Mouse (Mus musculus) hindbrain, embryonic 10.5 days (tissue): ENCODE data around the gene Kcnq1. TPM values are rescaled to one million over a fixed set of nuclear protein-coding genes. Genes with fewer than 3 reads are reported as not detected.
A peak's percentile ranks its signal among the peaks of the same experiment; 100 is the strongest.

Source experiments
- DNase-seq: peaks from one replicate; pipeline ENCODE4 v3.0.0-alpha.2; 2017; ENCODE audit warnings: low spot score
- H3K27ac ChIP-seq: fragments of 300-500 bp; sonication (generic); 2 replicates; pipeline ENCODE4 v1.5.1; 2016; ENCODE audit warnings: mild to moderate bottlenecking, moderate library complexity
- H3K27me3 ChIP-seq: fragments of 300-500 bp; sonication (generic); 2 replicates; pipeline ENCODE4 v1.6.1; 2016; ENCODE audit warnings: mild to moderate bottlenecking; ENCODE audit not compliant: poor library complexity, insufficient read depth, severe bottlenecking
- H3K36me3 ChIP-seq: fragments of 300-500 bp; sonication (generic); 2 replicates; pipeline ENCODE4 v1.6.1; 2016; ENCODE audit warnings: mild to moderate bottlenecking, moderate library complexity
- H3K4me1 ChIP-seq: fragments of 300-500 bp; sonication (generic); replicated peaks from 2 replicates; pipeline ENCODE4 v1.6.1; 2016; ENCODE audit warnings: mild to moderate bottlenecking
- H3K4me3 ChIP-seq: fragments of 300-500 bp; sonication (generic); 2 replicates; pipeline ENCODE4 v1.5.1; 2016; ENCODE audit warnings: mild to moderate bottlenecking, moderate library complexity
- H3K9me3 ChIP-seq: fragments of 300-500 bp; sonication (generic); 2 replicates; pipeline ENCODE4 v1.6.1; 2016; ENCODE audit warnings: mild to moderate bottlenecking, moderate library complexity
- WGBS: fragments of 180-500 bp; shearing (Covaris S2); methylation state at CpG from one replicate; pipeline ENCODE4 v1.1.7; 2016; 5-methylcytosine and 5-hydroxymethylcytosine counted together
- polyA plus RNA-seq: library from polyadenylated mRNA; unstranded; fragments of >200 nt; fragmentation: Nextera tagmentation; extraction: Ambion mirVana; gene quantifications from 2 replicates; pipeline ENCODE4 v1.2.1, GENCODE M21; 2016

Kcnq1 gene
- polyA plus RNA-seq, 1 experiment from 2014 or later: 2.3 TPM

- peak; percentile 87 for DNase-seq
- Histone ChIP-seq H3K36me3 (no peaks in the 10 kb centered on the region), H3K4me3 (peak overlapping the region; percentile 42), H3K9me3 (no peaks in the 10 kb centered on the region), H3K27ac (peak overlapping the region; percentile 85), H3K27me3 (peaks cover 32% of the 10 kb centered on the region), H3K4me1 (peaks cover 32% of the 10 kb centered on the region)
- 8% methylated on average over 18 of the region's 18 CpGs for WGBS
Measured at GRCm38 (mm10) chr7:143153915-143154373, 47.8 kb downstream of the Kcnq1 start.

- H3K27ac ChIP-seq: peak overlapping the region; percentile 85
- H3K27me3 ChIP-seq: peaks cover 32% of the 10 kb centered on the region
Measured at GRCm38 (mm10) chr7:143154458-143154871, 48.3 kb downstream of the Kcnq1 start.

GRCm38 (mm10) chr7:143155257-143155656, 49.1 kb downstream of the Kcnq1 start:
- no peak overlapping the region for H3K4me3 ChIP-seq
- H3K27me3 ChIP-seq: peaks cover 32% of the 10 kb centered on the region
- no peak for DNase-seq
- no peaks in the 10 kb centered on the region for H3K9me3 ChIP-seq
- peaks cover 45% of the 10 kb centered on the region for H3K4me1 ChIP-seq
- peak overlapping the region; percentile 85 for H3K27ac ChIP-seq
- 61% methylated on average over 5 of the region's 5 CpGs for WGBS
- no peaks in the 10 kb centered on the region for H3K36me3 ChIP-seq

More at GRCm38 (mm10) chr7:143154458-143154871, 48.3 kb downstream of the Kcnq1 start:
- H3K9me3 ChIP-seq: no peaks in the 10 kb centered on the region
- peaks cover 37% of the 10 kb centered on the region for H3K4me1 ChIP-seq
- WGBS: 27% methylated on average over 19 of the region's 19 CpGs
- no peaks in the 10 kb centered on the region for H3K36me3 ChIP-seq
- H3K4me3 ChIP-seq: peak overlapping the region; percentile 42; the same call in 1 of the 2 replicates
- peak; percentile 58 for DNase-seq

GRCm38 (mm10) chr7:143158690-143159425, 52.7 kb downstream of the Kcnq1 start:
- DNase-seq: no peak
- peaks cover 37% of the 10 kb centered on the region for H3K4me1 ChIP-seq
- peaks cover 32% of the 10 kb centered on the region for H3K27me3 ChIP-seq
- H3K36me3 ChIP-seq: no peaks in the 10 kb centered on the region
- H3K4me3 ChIP-seq: no peak overlapping the region
- peak overlapping the region; percentile 80 for H3K27ac ChIP-seq
- 80% methylated on average over 14 of the region's 14 CpGs for WGBS
- H3K9me3 ChIP-seq: no peaks in the 10 kb centered on the region

- Histone ChIP-seq H3K9me3 (no peaks in the 10 kb centered on the region), H3K36me3 (no peaks in the 10 kb centered on the region), H3K4me3 (no peak overlapping the region), H3K4me1 (peaks cover 31% of the 10 kb centered on the region), H3K27me3 (peaks cover 30% of the 10 kb centered on the region), H3K27ac (peak overlapping the region; percentile 80)
- WGBS: 41% methylated on average over 11 of the region's 11 CpGs
- DNase-seq: peak; percentile 33
Measured at GRCm38 (mm10) chr7:143159446-143159845, 53.3 kb downstream of the Kcnq1 start.

GRCm38 (mm10) chr7:143160057-143160456, 53.9 kb downstream of the Kcnq1 start:
- H3K4me3 ChIP-seq: no peak overlapping the region
- DNase-seq: peak; percentile 39
- no peaks in the 10 kb centered on the region for H3K9me3 ChIP-seq
- H3K36me3 ChIP-seq: no peaks in the 10 kb centered on the region
- peaks cover 24% of the 10 kb centered on the region for H3K27me3 ChIP-seq
- peak overlapping the region; percentile 80 for H3K27ac ChIP-seq
- peaks cover 25% of the 10 kb centered on the region for H3K4me1 ChIP-seq
- WGBS: 47% methylated on average over 5 of the region's 5 CpGs

GRCm38 (mm10) chr7:143162051-143162450, 55.9 kb downstream of the Kcnq1 start:
- DNase-seq: no peak
- H3K9me3 ChIP-seq: no peaks in the 10 kb centered on the region

GRCm38 (mm10) chr7:143164074-143164473, 57.9 kb downstream of the Kcnq1 start:
- no peaks in the 10 kb centered on the region; the same call in 1 of the 2 replicates for H3K27me3 ChIP-seq
- no peak overlapping the region for H3K4me3 ChIP-seq
- H3K36me3 ChIP-seq: no peaks in the 10 kb centered on the region
- H3K9me3 ChIP-seq: no peaks in the 10 kb centered on the region
- H3K4me1 ChIP-seq: peaks cover 15% of the 10 kb centered on the region
- DNase-seq: no peak
- no peak overlapping the region for H3K27ac ChIP-seq

More at GRCm38 (mm10) chr7:143162051-143162450, 55.9 kb downstream of the Kcnq1 start:
- WGBS: 85% methylated on average over 3 of the region's 3 CpGs
- Histone ChIP-seq H3K4me3 (no peak overlapping the region), H3K36me3 (no peaks in the 10 kb centered on the region), H3K4me1 (peaks cover 22% of the 10 kb centered on the region), H3K27ac (no peak overlapping the region), H3K27me3 (peaks cover 10% of the 10 kb centered on the region)

GRCm38 (mm10) chr7:143165687-143166265, 59.6 kb downstream of the Kcnq1 start:
- H3K36me3 ChIP-seq: no peaks in the 10 kb centered on the region
- H3K4me1 ChIP-seq: no peaks in the 10 kb centered on the region
- H3K9me3 ChIP-seq: no peaks in the 10 kb centered on the region
- WGBS: 78% methylated on average over 7 of the region's 7 CpGs
- no peak for DNase-seq
- no peaks in the 10 kb centered on the region; the same call in 1 of the 2 replicates for H3K27me3 ChIP-seq
- H3K4me3 ChIP-seq: no peak overlapping the region
- no peak overlapping the region for H3K27ac ChIP-seq

- 76% methylated on average over 3 of the region's 3 CpGs for WGBS
- no peaks in the 10 kb centered on the region for H3K9me3 ChIP-seq
- no peak for DNase-seq
- H3K27ac ChIP-seq: no peak overlapping the region
- no peaks in the 10 kb centered on the region; the same call in 1 of the 2 replicates for H3K27me3 ChIP-seq
- no peaks in the 10 kb centered on the region for H3K36me3 ChIP-seq
- H3K4me1 ChIP-seq: no peaks in the 10 kb centered on the region
- H3K4me3 ChIP-seq: no peak overlapping the region
Measured at GRCm38 (mm10) chr7:143167275-143167674, 61.1 kb downstream of the Kcnq1 start.

GRCm38 (mm10) chr7:143169371-143169770, 63.2 kb downstream of the Kcnq1 start:
- Histone ChIP-seq H3K36me3 (no peaks in the 10 kb centered on the region), H3K4me1 (peaks cover 18% of the 10 kb centered on the region), H3K9me3 (no peaks in the 10 kb centered on the region), H3K4me3 (no peak overlapping the region), H3K27ac (no peak overlapping the region), H3K27me3 (no peaks in the 10 kb centered on the region; the same call in 1 of the 2 replicates)
- WGBS: 91% methylated on average over 3 of the region's 3 CpGs
- DNase-seq: no peak

- Histone ChIP-seq H3K9me3 (no peaks in the 10 kb centered on the region), H3K4me3 (no peak overlapping the region), H3K27ac (0 out of 2 replicates have a peak overlapping the region, but pooled peaks have one; percentile 16), H3K36me3 (no peaks in the 10 kb centered on the region), H3K4me1 (peaks cover 28% of the 10 kb centered on the region), H3K27me3 (no peaks in the 10 kb centered on the region)
- WGBS: 70% methylated on average over 5 of the region's 5 CpGs
- no peak for DNase-seq
Measured at GRCm38 (mm10) chr7:143172914-143173547, 66.9 kb downstream of the Kcnq1 start.

- WGBS: 50% methylated on average over 6 of the region's 6 CpGs
- Histone ChIP-seq H3K27ac (peak overlapping the region; percentile 80), H3K27me3 (no peaks in the 10 kb centered on the region), H3K9me3 (no peaks in the 10 kb centered on the region), H3K4me1 (peaks cover 43% of the 10 kb centered on the region), H3K4me3 (no peak overlapping the region), H3K36me3 (no peaks in the 10 kb centered on the region)
- DNase-seq: peak; percentile 39
Measured at GRCm38 (mm10) chr7:143174633-143175032, 68.5 kb downstream of the Kcnq1 start.
